Mouse (Mus musculus): ENCODE measurements around the gene Ggta1. TPM values are rescaled to one million over a fixed set of nuclear protein-coding genes. Genes with fewer than 3 reads are reported as not detected.

Gene Ggta1
- total RNA-seq, 1 experiment = 36.5 TPM

GRCm38 (mm10) chr2:35465677-35466076, 2.6 kb upstream of the Ggta1 start:
- no peak overlapping the region for H3K27ac ChIP-seq (ENCODE audit: insufficient read depth, low read depth, low read length, poor library complexity, severe bottlenecking)
- no peak overlapping the region for H3K4me3 ChIP-seq (ENCODE audit: insufficient read depth in 1 of 2, low read depth in 1 of 2, low read length in 2 of 2, poor library complexity in 1 of 2, severe bottlenecking in 1 of 2)
- H3K36me3 ChIP-seq (ENCODE audit: control insufficient read depth, insufficient read depth, low read length, poor library complexity, severe bottlenecking) = no peaks in the 10 kb centered on the region
- no peaks in the 10 kb centered on the region for H3K9me3 ChIP-seq (ENCODE audit: control insufficient read depth, insufficient read depth, low read depth, low read length)
- in situ Hi-C loops (cut with MboI; ENCODE audit: low sequenced_read_pairs in 2 of 2, unreplicated experiment in 2 of 2) = no loop called here
- H3K9ac ChIP-seq (ENCODE audit: insufficient read depth, low read depth, low read length, poor library complexity, severe bottlenecking) = no peak overlapping the region
- DNase-seq (ENCODE audit: low read depth, low spot score) = no peak
- TF ChIP-seq CHD2 (IDR thresholded peaks at IDR 0.05; ENCODE audit: low read depth, low read length) (no peak), HCFC1 (IDR thresholded peaks at IDR 0.05; ENCODE audit: borderline replicate concordance, insufficient read depth, low read length) (no peak), ZNF384 (IDR thresholded peaks at IDR 0.05; ENCODE audit: low read depth, low read length) (no peak), MAFK (IDR thresholded peaks at IDR 0.05; ENCODE audit: insufficient read depth, low read depth, low read length) (no peak), ZC3H11A (IDR thresholded peaks at IDR 0.05; ENCODE audit: borderline replicate concordance, low read depth, low read length) (no peak)
- H3K4me1 ChIP-seq (ENCODE audit: control insufficient read depth in 2 of 2, insufficient read depth in 2 of 2, low read length in 2 of 2, poor library complexity in 1 of 2) = peaks cover 2 to 19% of the 10 kb centered on the region in 2 experiments; a peak in 2 of 4 replicates

GRCm38 (mm10) chr2:35464548-35464947, 1.5 kb upstream of the Ggta1 start:
- in situ Hi-C loops (cut with MboI; ENCODE audit: low sequenced_read_pairs in 2 of 2, unreplicated experiment in 2 of 2) = no loop called here
- Histone ChIP-seq H3K27ac (ENCODE audit: insufficient read depth, low read depth, low read length, poor library complexity, severe bottlenecking) (no peak overlapping the region), H3K4me1 (ENCODE audit: control insufficient read depth in 2 of 2, insufficient read depth in 2 of 2, low read length in 2 of 2, poor library complexity in 1 of 2) (peaks cover 2 to 21% of the 10 kb centered on the region in 2 experiments; a peak in 2 of 4 replicates)

DNA sequence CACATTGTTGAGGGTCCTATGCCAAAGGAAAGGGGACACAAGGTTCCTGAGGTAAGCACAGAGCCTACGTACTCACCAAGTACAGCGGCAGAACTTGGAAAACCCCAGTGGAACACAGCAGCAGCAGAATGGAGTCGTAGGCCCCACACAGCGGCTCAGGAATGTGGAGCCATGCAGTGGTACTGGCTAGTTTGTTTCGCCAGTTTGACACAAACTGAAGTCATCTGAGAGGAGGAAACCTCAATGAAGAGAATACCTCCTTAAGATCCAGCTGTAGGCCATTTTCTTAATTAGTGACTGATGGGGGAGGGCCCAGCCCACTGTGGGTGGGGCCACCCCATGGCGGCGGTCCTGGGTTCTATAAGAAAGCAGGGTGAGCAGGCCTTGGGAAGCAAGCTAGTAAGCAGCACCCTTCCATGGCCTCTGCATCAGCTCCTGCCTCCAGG, 1.1 kb upstream of the Ggta1 start:
- Histone ChIP-seq H3K9ac (ENCODE audit: insufficient read depth, low read depth, low read length, poor library complexity, severe bottlenecking) (no peak overlapping the region), H3K9me3 (ENCODE audit: control insufficient read depth, insufficient read depth, low read depth, low read length) (no peaks in the 10 kb centered on the region), H3K4me1 (ENCODE audit: control insufficient read depth in 2 of 2, insufficient read depth in 2 of 2, low read length in 2 of 2, poor library complexity in 1 of 2) (peaks cover 2 to 21% of the 10 kb centered on the region in 2 experiments; a peak in 2 of 4 replicates), H3K27ac (ENCODE audit: insufficient read depth, low read depth, low read length, poor library complexity, severe bottlenecking) (no peak overlapping the region; the same call in 1 of the 2 replicates), H3K36me3 (ENCODE audit: control insufficient read depth, insufficient read depth, low read length, poor library complexity, severe bottlenecking) (no peaks in the 10 kb centered on the region), H3K4me3 (ENCODE audit: insufficient read depth in 1 of 2, low read depth in 1 of 2, low read length in 2 of 2, poor library complexity in 1 of 2, severe bottlenecking in 1 of 2) (peak overlapping the region in 1 of 2 experiments; percentile 46; a peak in 3 of 4 replicates)
- DNase-seq (ENCODE audit: low read depth, low spot score) = no peak
- in situ Hi-C loops (cut with MboI; ENCODE audit: low sequenced_read_pairs in 2 of 2, unreplicated experiment in 2 of 2) = no loop called here
- TF ChIP-seq CHD2 (IDR thresholded peaks at IDR 0.05; ENCODE audit: low read depth, low read length) = no peak
- no peak for TF ChIP-seq ZNF384 (IDR thresholded peaks at IDR 0.05; ENCODE audit: low read depth, low read length)
- TF ChIP-seq ZC3H11A (IDR thresholded peaks at IDR 0.05; ENCODE audit: borderline replicate concordance, low read depth, low read length) = no peak
- no peak for TF ChIP-seq HCFC1 (IDR thresholded peaks at IDR 0.05; ENCODE audit: borderline replicate concordance, insufficient read depth, low read length)
- TF ChIP-seq MAFK (IDR thresholded peaks at IDR 0.05; ENCODE audit: insufficient read depth, low read depth, low read length) = no peak

More at GRCm38 (mm10) chr2:35464548-35464947, 1.5 kb upstream of the Ggta1 start:
- Histone ChIP-seq H3K4me3 (ENCODE audit: insufficient read depth in 1 of 2, low read depth in 1 of 2, low read length in 2 of 2, poor library complexity in 1 of 2, severe bottlenecking in 1 of 2) (no peak overlapping the region), H3K9me3 (ENCODE audit: control insufficient read depth, insufficient read depth, low read depth, low read length) (no peaks in the 10 kb centered on the region), H3K36me3 (ENCODE audit: control insufficient read depth, insufficient read depth, low read length, poor library complexity, severe bottlenecking) (no peaks in the 10 kb centered on the region), H3K9ac (ENCODE audit: insufficient read depth, low read depth, low read length, poor library complexity, severe bottlenecking) (no peak overlapping the region)
- DNase-seq (ENCODE audit: low read depth, low spot score) = no peak
- TF ChIP-seq MAFK (IDR thresholded peaks at IDR 0.05; ENCODE audit: insufficient read depth, low read depth, low read length) (no peak), ZC3H11A (IDR thresholded peaks at IDR 0.05; ENCODE audit: borderline replicate concordance, low read depth, low read length) (no peak), CHD2 (IDR thresholded peaks at IDR 0.05; ENCODE audit: low read depth, low read length) (no peak), HCFC1 (IDR thresholded peaks at IDR 0.05; ENCODE audit: borderline replicate concordance, insufficient read depth, low read length) (no peak), ZNF384 (IDR thresholded peaks at IDR 0.05; ENCODE audit: low read depth, low read length) (no peak)

- Histone ChIP-seq H3K9me3 (ENCODE audit: control insufficient read depth, insufficient read depth, low read depth, low read length) (no peaks in the 10 kb centered on the region), H3K4me3 (ENCODE audit: insufficient read depth in 1 of 2, low read depth in 1 of 2, low read length in 2 of 2, poor library complexity in 1 of 2, severe bottlenecking in 1 of 2) (peak overlapping the region; percentile 38 to 46; a peak in 3 of 4 replicates), H3K9ac (ENCODE audit: insufficient read depth, low read depth, low read length, poor library complexity, severe bottlenecking) (no peak overlapping the region), H3K36me3 (ENCODE audit: control insufficient read depth, insufficient read depth, low read length, poor library complexity, severe bottlenecking) (no peaks in the 10 kb centered on the region), H3K4me1 (ENCODE audit: control insufficient read depth in 2 of 2, insufficient read depth in 2 of 2, low read length in 2 of 2, poor library complexity in 1 of 2) (peaks cover 2 to 23% of the 10 kb centered on the region in 2 experiments; a peak in 2 of 4 replicates), H3K27ac (ENCODE audit: insufficient read depth, low read depth, low read length, poor library complexity, severe bottlenecking) (peak overlapping the region; percentile 27; the same call in 1 of the 2 replicates)
- in situ Hi-C loops (cut with MboI; ENCODE audit: low sequenced_read_pairs in 2 of 2, unreplicated experiment in 2 of 2) = no loop called here
- DNase-seq (ENCODE audit: low read depth, low spot score) = peak; percentile 88
- TF ChIP-seq ZNF384 (IDR thresholded peaks at IDR 0.05; ENCODE audit: low read depth, low read length) (no peak), ZC3H11A (IDR thresholded peaks at IDR 0.05; ENCODE audit: borderline replicate concordance, low read depth, low read length) (no peak), CHD2 (IDR thresholded peaks at IDR 0.05; ENCODE audit: low read depth, low read length) (no peak), HCFC1 (IDR thresholded peaks at IDR 0.05; ENCODE audit: borderline replicate concordance, insufficient read depth, low read length) (no peak), MAFK (IDR thresholded peaks at IDR 0.05; ENCODE audit: insufficient read depth, low read depth, low read length) (no peak)
These were observed 499 bp upstream of the Ggta1 start for GRCm38 (mm10) chr2:35463372-35464088.

All from ES-E14 (cell line).